Mouse (Mus musculus) embryonic facial prominence, embryonic 14.5 days (tissue): Measurements from ENCODE around the gene Rad50. TPM values are rescaled to one million over a fixed set of nuclear protein-coding genes. Genes with fewer than 3 reads are reported as not detected.

ENCODE experiments used
- ATAC-seq: fragments of 200-750 bp; cut with Nextera tagmentation; 2 replicates; pipeline ENCODE4 v1.8.0; 2017; ENCODE audit warnings: low read depth, moderate number of reproducible peaks, moderate TSS enrichment
- DNase-seq: peaks from one replicate; pipeline ENCODE4 v3.0.0-alpha.2; 2015; ENCODE audit warnings: low spot score
- H3K27ac ChIP-seq: fragments of 300-500 bp; sonication (generic); replicated peaks from 2 replicates; pipeline ENCODE4 v1.5.1; 2014; ENCODE audit warnings: low read depth, mild to moderate bottlenecking, low read length, moderate library complexity
- H3K27me3 ChIP-seq: fragments of 300-500 bp; sonication (generic); replicated peaks from 2 replicates; pipeline ENCODE4 v1.6.1; 2014; ENCODE audit warnings: low read length; ENCODE audit not compliant: control insufficient read depth, insufficient read depth
- H3K36me3 ChIP-seq: fragments of 300-500 bp; sonication (generic); 2 replicates; pipeline ENCODE4 v1.6.1; 2014; ENCODE audit warnings: low read length, mixed read lengths; ENCODE audit not compliant: control insufficient read depth, insufficient read depth
- H3K4me1 ChIP-seq: fragments of 300-500 bp; sonication (generic); 2 replicates; pipeline ENCODE4 v1.6.1; 2014; ENCODE audit warnings: antibody characterized with exemption, low read length; ENCODE audit not compliant: control insufficient read depth, insufficient read depth
- H3K4me2 ChIP-seq: fragments of 300-500 bp; sonication (generic); 2 replicates; pipeline ENCODE4 v1.6.1; 2014; ENCODE audit warnings: low read depth, mild to moderate bottlenecking, low read length, moderate library complexity, mixed read lengths
- H3K4me3 ChIP-seq: fragments of 300-500 bp; sonication (generic); 2 replicates; pipeline ENCODE4 v1.5.1; 2014; ENCODE audit warnings: low read depth, mild to moderate bottlenecking, low read length
- H3K9ac ChIP-seq: fragments of 300-500 bp; sonication (generic); 2 replicates; pipeline ENCODE4 v1.6.1; 2014; ENCODE audit warnings: low read depth, mild to moderate bottlenecking, low read length, moderate library complexity, mixed read lengths
- H3K9me3 ChIP-seq: fragments of 300-500 bp; sonication (generic); 2 replicates; pipeline ENCODE4 v1.6.1; 2016; ENCODE audit warnings: low read length; ENCODE audit not compliant: control insufficient read depth
- WGBS: fragments of 180-500 bp; shearing (Covaris S2); extraction: QIAGEN DNeasy Blood & Tissue Kit; methylation state at CpG from one replicate; pipeline ENCODE4 v1.1.7; 2014; 5-methylcytosine and 5-hydroxymethylcytosine counted together
- polyA plus RNA-seq: library from polyadenylated mRNA; unstranded; fragments of >200 nt; fragmentation: Nextera tagmentation; extraction: Ambion mirVana; gene quantifications from 2 replicates; pipeline ENCODE4 v1.2.1, GENCODE M21; 2014

Gene Rad50
- polyA plus RNA-seq, 1 experiment from 2014 or later = 18.0 TPM

- WGBS = 73% methylated on average over 6 of the region's 6 CpGs
- Histone ChIP-seq H3K36me3 (no peaks in the 10 kb centered on the region), H3K9ac (no peak overlapping the region)
These were observed 91.9 kb downstream of the Rad50 start for GRCm38 (mm10) chr11:53615172-53615571.

GRCm38 (mm10) chr11:53609672-53610071, 97.4 kb downstream of the Rad50 start:
- H3K9ac ChIP-seq = no peak overlapping the region
- 0 out of 2 replicates have a peak, but pooled peaks cover 9% of the 10 kb centered on the region for H3K4me1 ChIP-seq
- DNase-seq (no peak), ATAC-seq (no peak)
- no peak overlapping the region for H3K27ac ChIP-seq
- no peak overlapping the region for H3K4me2 ChIP-seq
- 76% methylated on average over 3 of the region's 3 CpGs for WGBS
- H3K9me3 ChIP-seq = no peaks in the 10 kb centered on the region
- H3K27me3 ChIP-seq = no peaks in the 10 kb centered on the region
- H3K36me3 ChIP-seq = no peaks in the 10 kb centered on the region
- H3K4me3 ChIP-seq = no peak overlapping the region

More at GRCm38 (mm10) chr11:53615172-53615571, 91.9 kb downstream of the Rad50 start:
- ATAC-seq (no peak), DNase-seq (no peak)
- H3K4me2 ChIP-seq = no peak overlapping the region
- H3K4me1 ChIP-seq = no peaks in the 10 kb centered on the region
- H3K4me3 ChIP-seq = no peak overlapping the region
- H3K27me3 ChIP-seq = no peaks in the 10 kb centered on the region
- H3K9me3 ChIP-seq = no peaks in the 10 kb centered on the region
- H3K27ac ChIP-seq = no peak overlapping the region

- WGBS = 71% methylated on average over 6 of the region's 6 CpGs
These were observed 97.9 kb downstream of the Rad50 start for GRCm38 (mm10) chr11:53609231-53609630.

DNA sequence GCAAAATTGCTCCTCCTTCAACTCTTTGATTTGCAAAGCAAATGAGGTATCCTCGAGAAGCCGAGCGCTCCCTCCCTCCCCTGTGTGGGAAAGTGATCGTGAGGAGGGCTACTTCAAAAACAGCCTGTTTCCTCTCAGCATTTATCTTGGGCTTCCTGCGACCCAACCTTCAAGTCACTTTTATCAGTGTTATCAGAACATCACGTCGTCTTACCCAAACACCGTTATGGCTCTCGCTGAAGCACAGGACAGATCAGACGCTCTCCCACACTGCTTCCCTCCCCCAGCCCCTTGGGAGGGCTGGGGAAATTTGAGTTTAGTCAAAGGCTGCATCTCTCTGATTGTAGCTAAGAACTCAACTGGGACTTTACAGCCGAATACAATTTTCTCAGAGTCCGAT, 101.5 kb downstream of the Rad50 start:
- H3K36me3 ChIP-seq = peaks cover 10% of the 10 kb centered on the region
- 10% methylated on average over 12 of the region's 12 CpGs for WGBS
- no peak overlapping the region for H3K27ac ChIP-seq
- H3K9ac ChIP-seq = no peak overlapping the region
- H3K9me3 ChIP-seq = no peaks in the 10 kb centered on the region
- no peaks in the 10 kb centered on the region for H3K27me3 ChIP-seq
- H3K4me3 ChIP-seq = no peak overlapping the region
- H3K4me1 ChIP-seq = 0 out of 2 replicates have a peak, but pooled peaks cover 9% of the 10 kb centered on the region
- DNase-seq = no peak
- no peak for ATAC-seq
- H3K4me2 ChIP-seq = no peak overlapping the region

More at GRCm38 (mm10) chr11:53609231-53609630, 97.9 kb downstream of the Rad50 start:
- Histone ChIP-seq H3K27me3 (no peaks in the 10 kb centered on the region), H3K9ac (no peak overlapping the region), H3K9me3 (no peaks in the 10 kb centered on the region), H3K27ac (no peak overlapping the region), H3K36me3 (no peaks in the 10 kb centered on the region), H3K4me2 (no peak overlapping the region), H3K4me1 (0 out of 2 replicates have a peak, but pooled peaks cover 9% of the 10 kb centered on the region), H3K4me3 (no peak overlapping the region)
- no peak for ATAC-seq
- DNase-seq = no peak

DNA sequence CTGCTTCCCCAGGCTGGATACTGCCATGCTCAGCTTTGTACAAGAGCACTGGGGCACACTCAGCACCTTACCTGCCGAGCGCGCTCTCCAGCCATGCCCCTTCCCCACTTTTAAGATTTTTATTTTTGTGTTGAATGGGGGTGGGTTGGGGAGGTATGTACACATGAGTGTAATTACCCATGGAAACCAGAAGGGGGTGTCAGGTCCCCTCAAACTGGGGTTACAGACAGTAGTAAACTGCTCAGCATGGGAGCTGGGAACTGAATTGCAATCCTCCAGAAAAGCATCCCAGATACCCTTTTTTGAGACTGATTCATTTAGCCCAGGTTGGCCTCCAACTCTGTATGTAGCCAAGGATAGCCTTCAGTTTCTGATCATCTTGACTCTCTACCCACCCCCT, 102.1 kb downstream of the Rad50 start:
- no peak overlapping the region for H3K27ac ChIP-seq
- H3K4me3 ChIP-seq = no peak overlapping the region
- 0 out of 2 replicates have a peak, but pooled peaks cover 9% of the 10 kb centered on the region for H3K4me1 ChIP-seq
- no peak for ATAC-seq
- 93% methylated on average over 3 of the region's 3 CpGs for WGBS
- peaks cover 17% of the 10 kb centered on the region for H3K36me3 ChIP-seq
- DNase-seq = no peak
- no peaks in the 10 kb centered on the region for H3K27me3 ChIP-seq
- no peaks in the 10 kb centered on the region for H3K9me3 ChIP-seq
- H3K4me2 ChIP-seq = no peak overlapping the region
- no peak overlapping the region for H3K9ac ChIP-seq

Other genes with a start within 250 kb of the Rad50 start
- gene Gm9837, start 236.8 kb downstream of the Rad50 start, polyA plus RNA-seq = not detected in 2 replicates
- not detected in 2 replicates for gene Gm9945, start 227.2 kb downstream of the Rad50 start, polyA plus RNA-seq
- gene Sowaha, start 227.0 kb downstream of the Rad50 start, polyA plus RNA-seq = 1.00 and 1.0 TPM in 2 replicates
- 42.2 and 46.6 TPM in 2 replicates for gene Sept8, start 188.1 kb downstream of the Rad50 start, polyA plus RNA-seq
- gene Kif3a, start 139.9 kb downstream of the Rad50 start, polyA plus RNA-seq = 75.4 and 77.0 TPM in 2 replicates
- 1.1 and 4.3 TPM in 2 replicates for gene Il4, start 88.7 kb downstream of the Rad50 start, polyA plus RNA-seq
- gene Il13, start 72.6 kb downstream of the Rad50 start, polyA plus RNA-seq = not detected in 2 replicates
- not detected in 2 replicates for gene Il5, start 13.5 kb upstream of the Rad50 start, polyA plus RNA-seq
- 13.2 and 13.9 TPM in 2 replicates for gene Irf1, start 62.7 kb upstream of the Rad50 start, polyA plus RNA-seq
- gene Gm17334, start 65.9 kb upstream of the Rad50 start, polyA plus RNA-seq = 0.19 TPM in 1 of 2 replicates, not detected in the other
- 0.47 and 0.63 TPM in 2 replicates for gene Gm12216, start 151.9 kb upstream of the Rad50 start, polyA plus RNA-seq
- gene Slc22a5, start 184.3 kb upstream of the Rad50 start, polyA plus RNA-seq = 9.0 and 10.2 TPM in 2 replicates